25 mouse cellular contexts compared by ENCODE assay signal in the genomic region with DNA sequence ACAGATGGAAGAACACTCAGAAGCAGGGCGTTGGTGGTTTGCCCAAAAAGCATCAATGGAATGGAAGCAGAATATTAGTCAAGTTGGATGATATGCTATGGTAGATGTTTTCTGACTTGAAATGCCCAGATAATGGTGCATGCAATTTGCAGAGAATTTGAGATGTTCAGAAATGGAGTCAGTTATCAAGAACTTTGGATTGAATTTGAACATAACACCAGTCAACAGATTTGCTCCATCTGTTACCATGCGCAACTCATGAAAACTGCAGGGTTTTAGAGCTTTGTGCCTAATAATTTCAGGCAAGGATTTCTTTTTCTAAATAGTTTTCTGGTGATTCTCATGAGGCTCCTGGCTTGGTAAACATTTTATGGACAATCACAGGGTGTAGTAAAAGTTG.
A peak's percentile ranks its signal among the peaks of the same experiment; 100 is the strongest.
DNase-seq lines count a peak whose midpoint lies in the region; ATAC-seq and TF ChIP-seq lines count a peak whose summit lies in the region.
"Had no signal": no experiment of that assay in that cellular context is flagged by ENCODE, and none has a peak within 500 bp of the region (broad histone marks: within the 10 kb centered on the region; RNA-seq: fewer than 3 reads in every experiment).

No protein-coding gene starts in this region.

- H3K4me2 ChIP-seq in forebrain, postnatal 0 days (ENCODE audit: low read depth), result no peak overlapping the region
- no peak overlapping the region for H3K4me2 ChIP-seq in forebrain, embryonic 12.5 days
- no peak overlapping the region for H3K4me2 ChIP-seq in intestine, embryonic 15.5 days (replicated peaks)
- H3K4me2 ChIP-seq: embryonic facial prominence, embryonic 12.5 days; embryonic facial prominence, embryonic 15.5 days; forebrain, embryonic 15.5 days; heart, embryonic 12.5 days; heart, embryonic 15.5 days; hindbrain, embryonic 14.5 days had no signal

- no peak for TF ChIP-seq CTCF in forebrain, postnatal 0 days (IDR thresholded peaks at IDR 0.05; ENCODE audit: low read depth)

- WGBS in forebrain, postnatal 0 days, result 86% methylated on average over 2 of the region's 2 CpGs
- WGBS in forebrain, embryonic 12.5 days, result 92% methylated on average over 2 of the region's 2 CpGs
- 91% methylated on average over 2 of the region's 2 CpGs for WGBS in intestine, embryonic 15.5 days

- peak; percentile 13 for DNase-seq in forebrain, postnatal 0 days
- DNase-seq in brain, adult 2 months (ENCODE audit: low read depth, low spot score), result peak; percentile 26
- DNase-seq in layer of hippocampus, adult 9-10 months (ENCODE audit: low spot score), result peak; percentile 22
- peak; percentile 10 for DNase-seq in telencephalon, adult 2 months (ENCODE audit: low read depth, low spot score)
- DNase-seq in kidney, adult 8-10 months, result no peak
- DNase-seq: adrenal gland, adult 8-10 months; adrenal gland, postnatal 25 days; cerebellum, adult 18-20 months; cerebellum, adult 9-10 months; cerebellum, postnatal 14 days; gastrocnemius, postnatal 10 days; gastrocnemius, postnatal 36 days; heart, adult 11 months; heart, postnatal 10 days; heart, postnatal 4 days had no signal

- H3K4me3 ChIP-seq in forebrain, postnatal 0 days (ENCODE audit: low read depth, low read length), result no peak overlapping the region
- no peak overlapping the region for H3K4me3 ChIP-seq in forebrain, embryonic 12.5 days (replicated peaks)
- no peak overlapping the region for H3K4me3 ChIP-seq in intestine, embryonic 15.5 days (replicated peaks)
- H3K4me3 ChIP-seq: embryonic facial prominence, embryonic 12.5 days; embryonic facial prominence, embryonic 15.5 days; forebrain, embryonic 15.5 days; heart, embryonic 12.5 days; heart, embryonic 15.5 days had no signal

- no peak for ATAC-seq in forebrain, postnatal 0 days
- no peak for ATAC-seq in forebrain, embryonic 12.5 days (ENCODE audit: low FRiP score)
- ATAC-seq in intestine, embryonic 15.5 days, result no peak
- ATAC-seq: activated CD4-positive, CD25-positive, alpha-beta regulatory T cell, adult 4 months; forebrain, embryonic 15.5 days; hindbrain, postnatal 0 days had no signal

- no peaks in the 10 kb centered on the region for H3K4me1 ChIP-seq in forebrain, postnatal 0 days (ENCODE audit: insufficient read depth)
- no peaks in the 10 kb centered on the region for H3K4me1 ChIP-seq in forebrain, embryonic 12.5 days
- H3K4me1 ChIP-seq in intestine, embryonic 15.5 days (replicated peaks), result no peaks in the 10 kb centered on the region
- H3K4me1 ChIP-seq: embryonic facial prominence, embryonic 12.5 days; embryonic facial prominence, embryonic 15.5 days; forebrain, embryonic 15.5 days; heart, embryonic 12.5 days; heart, embryonic 15.5 days had no signal

- no peak overlapping the region for H3K9ac ChIP-seq in forebrain, postnatal 0 days
- H3K9ac ChIP-seq in forebrain, embryonic 12.5 days, result no peak overlapping the region
- H3K9ac ChIP-seq in intestine, embryonic 15.5 days, result no peak overlapping the region
- H3K9ac ChIP-seq: embryonic facial prominence, embryonic 12.5 days; embryonic facial prominence, embryonic 15.5 days; forebrain, embryonic 15.5 days; heart, embryonic 12.5 days; heart, embryonic 15.5 days; hindbrain, embryonic 14.5 days had no signal

- H3K27me3 ChIP-seq in forebrain, postnatal 0 days (ENCODE audit: insufficient read depth, low read length), result no peaks in the 10 kb centered on the region
- H3K27me3 ChIP-seq in forebrain, embryonic 12.5 days, result no peaks in the 10 kb centered on the region
- no peaks in the 10 kb centered on the region for H3K27me3 ChIP-seq in intestine, embryonic 15.5 days (replicated peaks)
- H3K27me3 ChIP-seq: embryonic facial prominence, embryonic 12.5 days; embryonic facial prominence, embryonic 15.5 days; forebrain, embryonic 15.5 days; heart, embryonic 12.5 days; heart, embryonic 15.5 days had no signal

- H3K36me3 ChIP-seq in forebrain, postnatal 0 days (ENCODE audit: insufficient read depth), result no peaks in the 10 kb centered on the region
- H3K36me3 ChIP-seq in forebrain, embryonic 12.5 days (replicated peaks), result no peaks in the 10 kb centered on the region
- no peaks in the 10 kb centered on the region for H3K36me3 ChIP-seq in intestine, embryonic 15.5 days
- H3K36me3 ChIP-seq: embryonic facial prominence, embryonic 12.5 days; embryonic facial prominence, embryonic 15.5 days; forebrain, embryonic 15.5 days; heart, embryonic 12.5 days; heart, embryonic 15.5 days had no signal

- H3K9me3 ChIP-seq in forebrain, postnatal 0 days (ENCODE audit: low read length), result no peaks in the 10 kb centered on the region
- H3K9me3 ChIP-seq in forebrain, embryonic 12.5 days, result no peaks in the 10 kb centered on the region
- H3K9me3 ChIP-seq in intestine, embryonic 15.5 days, result no peaks in the 10 kb centered on the region
- H3K9me3 ChIP-seq: embryonic facial prominence, embryonic 12.5 days; embryonic facial prominence, embryonic 15.5 days; forebrain, embryonic 15.5 days; heart, embryonic 15.5 days had no signal

- H3K27ac ChIP-seq in forebrain, postnatal 0 days (ENCODE audit: low read depth, low read length), result no peak overlapping the region
- H3K27ac ChIP-seq in forebrain, embryonic 12.5 days, result no peak overlapping the region
- no peak overlapping the region for H3K27ac ChIP-seq in intestine, embryonic 15.5 days
- H3K27ac ChIP-seq: embryonic facial prominence, embryonic 12.5 days; embryonic facial prominence, embryonic 15.5 days; forebrain, embryonic 15.5 days; heart, embryonic 15.5 days; hindbrain, embryonic 14.5 days; hindbrain, postnatal 0 days had no signal

Comparison
In these comparisons a context has a peak if more than half of its experiments do, and no peak if none do; other contexts are left out.
1. DNase-seq: peak in forebrain, postnatal 0 days (single experiment), brain, adult 2 months (single experiment), layer of hippocampus, adult 9-10 months (single experiment) and telencephalon, adult 2 months (single experiment); none in kidney, adult 8-10 months (0 of 2).